Mouse (Mus musculus) urinary bladder, adult 18-20 months (tissue): Measurements from ENCODE around the gene Parg.
"Not testable (repeated sequence)": the region's sequence is repeated elsewhere in the genome, so short reads cannot be mapped to it uniquely, and the experiment has no call there.

Source experiments
- DNase-seq, 2 experiments: peaks; one replicate each; pipeline ENCODE4 v3.0.0; 2022; ENCODE audit warnings: low spot score in 2 of 2, mixed read lengths in 2 of 2

Gene Parg

GRCm38 (mm10) chr14:32201791-32202451 lies at the start of gene Parg, which contains the start of gene Timm23:
Gene Parg (plus strand): TSS chr14:32201949.
Gene Timm23 (minus strand): TSS chr14:32201898.
- peak; percentile 75 to 83 for DNase-seq

GRCm38 (mm10) chr14:32152243-32152965 lies 49.3 kb upstream of the Parg start:
- DNase-seq, result no peak

GRCm38 (mm10) chr14:32153156-32153555 lies 48.6 kb upstream of the Parg start:
- no peak for DNase-seq

- no peak for DNase-seq
These were observed 47.0 kb upstream of the Parg start for GRCm38 (mm10) chr14:32154758-32155157.

GRCm38 (mm10) chr14:32159150-32159670 lies 42.5 kb upstream of the Parg start:
- DNase-seq, result no peak

GRCm38 (mm10) chr14:32159690-32160246 lies 42.0 kb upstream of the Parg start, which contains the start of gene Ncoa4:
Gene Ncoa4 (plus strand): TSS chr14:32159865.
- DNase-seq, result peak; percentile 97

- DNase-seq, result no peak
These were observed 41.2 kb upstream of the Parg start for GRCm38 (mm10) chr14:32160563-32160962.

- DNase-seq, result no peak
These were observed 40.5 kb upstream of the Parg start for GRCm38 (mm10) chr14:32161090-32161885.

- no peak for DNase-seq
These were observed 39.5 kb upstream of the Parg start for GRCm38 (mm10) chr14:32162231-32162630.

GRCm38 (mm10) chr14:32163203-32163888 lies 38.4 kb upstream of the Parg start:
- DNase-seq, result no peak

GRCm38 (mm10) chr14:32164173-32165051 lies 37.3 kb upstream of the Parg start:
- no peak for DNase-seq

- peak; percentile 81 to 83 for DNase-seq
These were observed 36.3 kb upstream of the Parg start for GRCm38 (mm10) chr14:32165278-32166061.

- DNase-seq, result no peak
These were observed 35.7 kb upstream of the Parg start for GRCm38 (mm10) chr14:32166062-32166441.

GRCm38 (mm10) chr14:32166840-32167239 lies 34.9 kb upstream of the Parg start:
- DNase-seq, result no peak

- DNase-seq, result no peak
These were observed 34.4 kb upstream of the Parg start for GRCm38 (mm10) chr14:32167326-32167725.

GRCm38 (mm10) chr14:32168653-32169231 lies 33.0 kb upstream of the Parg start:
- no peak for DNase-seq

- no peak for DNase-seq
These were observed 31.6 kb upstream of the Parg start for GRCm38 (mm10) chr14:32170137-32170536.

- DNase-seq, result no peak
These were observed 26.4 kb upstream of the Parg start for GRCm38 (mm10) chr14:32175310-32175709.

GRCm38 (mm10) chr14:32176590-32176989 lies 25.2 kb upstream of the Parg start:
- not testable (repeated sequence) for DNase-seq
